Mouse (Mus musculus) 3134 (cell line): ENCODE measurements around the gene Frmd8.

Experiments used
- DNase-seq: peaks from one replicate; pipeline ENCODE4 v3.0.0-alpha.2; 2011; ENCODE audit warnings: low spot score; ENCODE audit not compliant: insufficient read length; ENCODE audit errors: extremely low read depth

Frmd8 gene

DNA sequence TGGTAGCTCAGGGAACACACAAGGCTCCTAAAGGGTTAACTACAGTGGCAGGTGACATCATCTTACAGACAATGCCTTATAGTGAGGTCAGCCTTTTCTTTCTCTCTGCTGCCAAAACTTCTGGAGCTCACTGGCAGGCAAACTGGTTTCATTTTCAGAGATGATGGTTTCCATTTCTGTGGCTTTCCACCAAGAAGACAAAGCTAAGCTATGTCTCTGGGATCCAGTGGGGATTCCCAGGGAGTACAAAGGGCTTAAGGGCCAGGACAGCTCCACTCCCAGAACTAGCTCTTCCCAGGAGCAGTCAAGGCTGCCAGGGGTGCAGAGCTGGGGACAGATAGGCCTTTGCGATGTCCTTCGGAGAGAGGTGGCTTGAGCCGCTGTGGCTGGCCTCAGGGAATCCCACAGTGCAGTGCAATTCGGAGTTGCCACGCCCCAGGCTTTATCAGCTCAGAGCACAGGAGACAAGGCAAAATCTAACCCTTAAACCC lies 23.5 kb downstream of the Frmd8 start:
- peak; percentile 57 for DNase-seq

DNA sequence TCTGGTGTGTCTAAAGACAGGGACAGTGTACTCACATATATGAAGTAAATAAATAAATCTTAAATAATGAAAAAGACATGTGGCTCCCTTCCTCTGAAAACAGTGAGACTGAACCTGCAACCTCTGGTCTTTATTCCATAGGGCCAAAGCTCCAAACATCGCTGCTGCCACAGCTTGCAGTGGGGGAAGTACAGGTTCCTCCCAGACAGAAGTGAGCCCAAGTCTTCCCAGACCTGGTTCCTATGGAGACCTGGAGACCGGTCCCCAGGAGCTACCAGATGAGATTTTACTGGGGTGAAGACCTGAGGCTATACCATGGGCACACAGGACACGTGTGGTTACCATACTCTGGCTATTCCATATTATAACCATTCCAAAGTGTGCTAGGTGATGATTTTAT lies 24.2 kb downstream of the Frmd8 start:
- DNase-seq = no peak

DNA sequence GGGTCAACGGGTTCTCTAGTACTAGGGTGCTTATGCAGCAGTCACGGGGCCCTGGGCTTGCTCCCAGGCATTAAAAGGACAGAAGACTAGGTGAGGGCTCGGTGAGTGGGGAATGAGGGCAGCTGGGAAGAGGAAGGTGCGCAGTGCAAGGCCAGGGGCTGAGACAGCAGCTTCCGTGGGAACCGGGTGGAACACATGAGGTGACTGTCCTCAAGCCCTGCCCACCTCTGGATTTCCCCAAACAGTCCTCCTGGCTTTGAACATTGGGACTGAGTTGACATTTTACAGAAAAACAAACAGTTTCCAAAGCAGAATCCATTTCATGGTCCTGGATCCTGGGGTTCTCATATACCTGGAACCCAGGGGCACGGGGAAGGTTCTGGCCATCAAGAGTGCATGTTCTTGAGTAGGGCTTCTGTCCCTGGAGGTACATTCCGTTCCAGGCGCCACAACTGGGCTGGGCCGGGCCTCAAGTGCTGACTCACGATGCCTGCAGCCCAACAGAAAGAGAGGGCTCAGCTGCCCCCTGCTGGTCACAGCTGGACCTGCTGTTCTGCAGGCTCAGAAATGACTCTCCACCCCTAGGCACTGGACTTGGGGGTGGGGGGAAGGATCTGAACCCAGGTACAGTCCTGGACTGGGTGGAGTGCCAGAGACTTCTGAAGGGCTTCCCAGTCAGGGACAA lies 25.1 kb downstream of the Frmd8 start:
- DNase-seq = peak; percentile 85

DNA sequence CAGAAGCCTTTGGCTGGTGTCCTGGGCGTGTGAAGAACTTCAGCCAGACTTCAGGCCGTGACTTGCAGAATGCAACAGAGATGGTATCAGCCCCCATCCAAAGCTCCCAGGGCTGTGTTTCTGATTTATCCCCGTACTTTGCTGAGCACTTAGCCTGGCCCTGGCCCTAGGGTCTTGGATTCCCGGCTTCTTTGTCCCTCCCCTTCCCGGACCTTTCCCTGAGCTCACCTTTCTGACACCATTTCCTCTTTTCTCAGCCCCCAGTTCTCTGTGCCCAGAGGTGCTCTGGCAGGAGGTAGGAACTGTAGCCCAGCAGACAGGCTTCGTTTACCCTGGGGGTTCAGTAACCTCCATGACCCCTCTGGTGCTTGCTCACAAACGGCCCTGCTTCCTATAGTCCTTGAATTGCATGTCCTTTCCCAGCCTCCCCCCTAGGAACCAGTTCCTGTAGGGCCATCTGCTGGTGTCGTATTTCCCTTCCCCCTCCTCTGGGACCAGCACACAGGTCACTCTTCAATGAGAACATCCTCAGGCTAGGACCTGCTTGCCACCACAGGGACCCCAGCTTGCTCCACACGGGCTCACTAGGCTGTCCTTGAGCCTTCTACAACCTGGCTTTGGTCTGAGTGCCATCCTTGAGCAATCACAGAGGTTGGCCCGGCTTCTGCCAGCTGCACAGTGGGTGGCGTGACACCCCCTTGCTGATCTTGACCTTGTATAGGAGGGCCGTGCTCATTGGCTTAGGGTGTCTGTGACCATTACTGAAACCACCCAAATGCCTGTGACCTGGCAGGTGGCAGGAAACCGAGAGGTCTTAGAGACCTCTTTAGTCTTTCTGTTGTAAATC lies 26.0 kb downstream of the Frmd8 start:
- peak; percentile 81 for DNase-seq

DNA sequence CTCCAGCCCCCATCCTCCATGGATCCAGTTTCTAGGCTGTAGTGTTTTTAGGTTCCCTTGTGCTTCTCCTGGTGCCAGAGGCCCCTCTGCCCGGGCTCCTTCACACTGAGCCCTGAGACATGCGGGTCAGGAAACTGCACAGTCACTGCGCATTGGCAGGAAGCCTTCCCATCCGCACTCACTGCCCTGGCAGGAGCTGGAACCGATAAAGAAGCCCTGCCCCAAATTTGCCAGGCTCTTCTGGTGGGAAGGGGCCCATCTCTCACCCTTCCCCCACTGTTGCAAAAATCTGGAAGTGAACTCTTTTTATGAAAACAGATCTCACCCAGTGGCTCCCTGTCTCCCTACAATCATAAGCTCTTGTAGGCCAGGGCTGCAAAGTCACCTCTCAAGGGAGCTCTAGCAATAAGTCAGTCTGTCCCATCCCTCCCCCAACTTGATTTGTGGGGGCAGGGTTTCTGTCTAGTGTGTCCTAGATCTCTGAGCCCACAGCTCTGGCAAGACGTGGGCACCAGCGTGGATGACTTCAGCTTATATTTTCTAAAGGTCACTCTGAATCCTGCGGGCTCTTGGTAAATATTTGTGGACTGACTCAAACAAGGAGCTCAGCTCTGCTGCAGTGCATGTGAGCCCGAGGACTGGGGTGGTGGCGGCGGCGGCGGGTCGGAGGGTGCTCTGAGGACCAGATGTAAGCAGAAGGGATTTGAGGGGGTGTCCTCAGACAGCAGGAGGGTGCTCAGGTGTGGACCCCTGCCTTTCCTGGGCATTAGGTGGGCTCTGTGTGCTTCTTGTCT lies 26.8 kb downstream of the Frmd8 start:
- peak; percentile 91 for DNase-seq

DNA sequence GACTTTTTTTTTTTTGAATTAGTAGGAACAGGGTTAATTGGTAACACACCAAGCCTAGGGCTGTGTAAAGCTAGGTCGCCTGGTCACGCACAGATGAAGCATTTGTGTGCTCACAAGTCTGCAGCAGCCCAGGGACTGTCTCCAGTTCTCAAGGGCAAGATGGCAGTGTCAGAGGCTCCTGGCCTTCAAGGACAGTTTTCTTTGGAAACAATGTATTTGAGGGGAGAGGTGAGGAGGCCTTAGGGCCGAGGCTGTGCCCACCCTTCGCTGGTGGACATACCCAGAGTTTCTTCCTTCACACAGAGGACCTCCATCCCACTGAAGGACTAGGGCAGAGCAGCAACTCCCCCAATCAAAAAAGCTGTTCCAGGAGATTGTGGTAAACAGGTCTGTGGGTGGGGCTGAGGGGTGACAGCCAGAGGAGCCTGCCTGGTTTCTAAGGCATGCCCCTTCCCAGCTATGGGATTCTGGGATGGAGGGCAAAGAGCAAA lies 27.7 kb downstream of the Frmd8 start:
- peak; percentile 53 for DNase-seq

DNA sequence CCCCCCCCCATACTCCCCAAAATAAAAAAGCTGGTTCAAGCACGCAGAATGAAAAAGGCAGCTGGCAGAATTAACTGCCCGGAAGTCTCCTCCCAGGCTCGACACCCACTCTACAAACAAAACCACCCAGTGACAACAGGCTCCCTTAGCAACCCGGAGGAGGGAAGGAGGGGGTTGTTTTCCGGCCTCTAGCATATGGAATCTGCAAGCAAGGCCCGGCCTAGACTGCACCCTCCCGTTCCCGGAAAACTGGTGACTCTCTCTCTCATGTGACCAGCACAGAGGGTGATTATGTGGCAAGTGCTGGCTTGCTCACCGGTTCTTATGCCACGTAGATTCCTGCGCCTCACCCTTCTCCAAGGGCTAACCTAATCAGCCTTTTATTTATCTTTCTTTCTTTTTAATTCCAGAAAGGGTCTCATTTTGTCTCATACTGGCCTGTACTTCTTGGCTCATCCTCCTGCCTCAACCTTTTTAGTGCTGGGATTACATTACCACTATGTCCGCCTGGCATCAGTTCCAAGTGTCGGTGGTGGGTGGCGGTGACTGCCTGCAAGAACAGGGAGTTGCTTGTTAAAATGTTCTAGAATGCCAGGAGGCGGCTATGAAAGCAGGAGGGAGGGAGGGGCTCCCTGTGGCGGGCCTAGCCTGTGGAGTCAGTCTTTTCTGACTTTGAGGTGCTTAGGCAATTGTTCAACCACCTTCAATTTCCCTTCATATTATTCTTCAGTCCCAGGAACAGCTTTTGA lies 28.3 kb downstream of the Frmd8 start:
- DNase-seq = peak; percentile 87

DNA sequence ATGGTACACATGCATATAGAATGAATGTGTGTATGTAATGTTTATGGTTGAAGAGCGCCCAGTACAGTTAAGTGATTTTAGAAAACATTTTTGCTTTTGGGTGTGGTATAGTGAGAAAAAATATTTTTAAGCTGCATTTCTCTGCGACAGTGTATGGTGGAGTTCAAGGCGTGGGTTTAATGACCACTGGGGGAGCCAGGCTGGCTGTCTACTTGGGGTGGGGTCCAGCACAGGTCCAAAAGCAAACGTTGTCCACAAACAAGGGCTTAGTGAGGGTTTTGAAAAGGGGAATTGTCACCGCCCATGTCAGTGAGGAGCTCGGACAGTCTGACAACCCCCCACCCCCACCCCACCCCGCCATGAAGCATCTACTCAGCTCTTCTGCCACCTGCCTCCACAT lies 28.9 kb downstream of the Frmd8 start:
- DNase-seq = no peak

DNA sequence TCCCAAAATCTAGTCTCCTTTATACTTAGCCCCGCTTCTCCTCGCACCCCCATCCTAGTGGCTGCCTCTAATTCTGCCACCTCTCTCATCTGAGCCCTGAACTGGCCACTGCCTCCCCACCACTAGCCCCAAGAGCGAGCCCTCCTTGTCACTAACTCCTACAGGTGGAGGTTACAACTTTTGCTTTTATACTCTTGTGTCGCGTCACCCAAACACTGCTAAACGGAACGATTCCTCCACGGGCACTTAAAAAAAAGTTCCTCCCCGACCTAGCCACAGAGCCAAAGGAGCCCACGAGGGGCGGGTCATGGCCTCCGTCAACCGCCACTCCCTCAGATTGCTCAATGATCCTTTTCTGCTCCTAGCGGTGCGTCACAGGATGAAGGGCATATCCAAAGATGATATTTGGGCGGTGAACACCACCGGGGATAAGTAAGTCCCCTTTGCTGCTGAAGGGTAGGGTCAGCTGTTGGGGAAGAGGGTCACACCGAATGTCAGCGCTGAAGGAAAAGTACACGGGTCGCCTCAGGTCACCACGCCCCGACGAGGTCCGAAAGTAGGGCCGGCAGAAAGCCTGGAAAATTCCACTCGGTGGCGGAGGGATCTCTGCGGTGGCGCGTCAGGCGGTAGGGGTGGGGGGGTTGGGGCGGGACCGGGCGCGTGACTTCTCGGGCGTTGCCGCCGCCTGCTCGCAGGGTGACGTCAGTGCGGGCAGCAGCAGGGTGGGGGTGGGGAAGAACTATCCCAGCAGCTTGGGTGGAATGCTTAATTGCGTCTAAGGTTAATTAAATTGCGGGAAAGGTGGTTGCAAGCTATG lies 29.5 kb downstream of the Frmd8 start:
- peak; percentile 91 for DNase-seq

DNA sequence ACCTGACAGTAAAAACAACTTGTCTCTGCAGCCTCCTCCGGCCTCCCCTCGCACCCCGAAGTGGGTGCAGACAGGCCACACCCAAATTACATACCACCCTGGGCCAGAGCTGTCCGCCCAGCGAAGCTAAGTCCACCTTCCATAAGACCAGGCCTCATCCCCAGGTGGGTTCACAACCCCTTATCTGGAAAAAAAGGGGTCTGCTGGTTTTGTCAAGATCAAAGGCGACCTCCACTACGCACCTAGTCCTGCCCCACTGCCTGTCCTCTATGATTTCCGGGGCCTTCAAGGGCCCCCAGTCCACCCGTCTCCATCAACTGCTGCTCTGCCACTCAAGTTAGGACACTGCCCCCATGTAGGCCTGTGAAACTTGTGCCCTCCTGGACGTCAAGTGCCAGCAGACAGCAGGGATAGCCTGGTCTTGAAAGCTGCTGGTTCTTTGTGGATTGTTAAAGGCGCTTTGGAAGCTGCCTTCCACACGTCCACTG lies 30.2 kb downstream of the Frmd8 start:
- DNase-seq = peak; percentile 82

DNA sequence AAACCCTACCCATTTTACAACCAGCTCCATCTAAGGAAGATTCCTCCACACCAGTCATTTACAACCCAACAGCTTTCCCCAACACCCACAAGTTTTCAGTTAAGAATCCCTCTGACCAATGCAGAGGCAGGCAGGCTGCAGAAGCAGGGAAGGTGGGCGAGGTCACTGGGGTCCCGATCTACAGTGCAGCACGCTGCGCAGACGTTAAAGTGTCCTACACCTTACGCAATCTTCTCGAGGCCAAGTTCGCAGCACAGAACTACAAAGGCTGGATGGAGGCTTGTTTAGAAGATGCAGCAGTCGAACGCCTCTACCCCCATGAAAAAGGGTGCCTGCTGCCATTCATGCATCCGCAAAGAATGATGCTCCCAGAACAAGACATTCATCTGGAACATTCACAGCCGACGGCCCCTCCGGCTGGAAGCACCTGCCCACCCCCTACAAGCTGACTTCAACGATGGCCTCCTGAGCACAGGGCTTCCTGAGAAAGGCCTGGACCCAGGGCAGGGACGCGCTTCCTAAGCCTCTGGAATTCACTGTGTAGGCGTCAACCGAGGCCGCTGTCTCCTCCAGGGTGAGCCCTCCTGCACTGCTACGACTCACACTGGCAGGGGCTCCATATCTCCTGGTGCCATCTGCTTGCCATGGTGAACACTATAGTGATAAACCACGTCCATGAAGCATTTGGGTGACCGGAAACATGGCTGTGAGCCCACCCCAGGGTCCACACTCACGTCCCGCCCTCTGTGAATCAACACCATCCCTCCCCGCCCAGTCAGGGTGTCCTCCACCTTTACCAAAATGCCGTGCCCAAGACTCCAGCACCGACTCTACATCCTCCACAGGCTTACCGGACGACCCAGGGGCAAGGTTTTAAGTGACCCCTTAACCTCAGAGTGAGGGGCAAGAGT lies 31.0 kb downstream of the Frmd8 start:
- DNase-seq = peak; percentile 78

DNA sequence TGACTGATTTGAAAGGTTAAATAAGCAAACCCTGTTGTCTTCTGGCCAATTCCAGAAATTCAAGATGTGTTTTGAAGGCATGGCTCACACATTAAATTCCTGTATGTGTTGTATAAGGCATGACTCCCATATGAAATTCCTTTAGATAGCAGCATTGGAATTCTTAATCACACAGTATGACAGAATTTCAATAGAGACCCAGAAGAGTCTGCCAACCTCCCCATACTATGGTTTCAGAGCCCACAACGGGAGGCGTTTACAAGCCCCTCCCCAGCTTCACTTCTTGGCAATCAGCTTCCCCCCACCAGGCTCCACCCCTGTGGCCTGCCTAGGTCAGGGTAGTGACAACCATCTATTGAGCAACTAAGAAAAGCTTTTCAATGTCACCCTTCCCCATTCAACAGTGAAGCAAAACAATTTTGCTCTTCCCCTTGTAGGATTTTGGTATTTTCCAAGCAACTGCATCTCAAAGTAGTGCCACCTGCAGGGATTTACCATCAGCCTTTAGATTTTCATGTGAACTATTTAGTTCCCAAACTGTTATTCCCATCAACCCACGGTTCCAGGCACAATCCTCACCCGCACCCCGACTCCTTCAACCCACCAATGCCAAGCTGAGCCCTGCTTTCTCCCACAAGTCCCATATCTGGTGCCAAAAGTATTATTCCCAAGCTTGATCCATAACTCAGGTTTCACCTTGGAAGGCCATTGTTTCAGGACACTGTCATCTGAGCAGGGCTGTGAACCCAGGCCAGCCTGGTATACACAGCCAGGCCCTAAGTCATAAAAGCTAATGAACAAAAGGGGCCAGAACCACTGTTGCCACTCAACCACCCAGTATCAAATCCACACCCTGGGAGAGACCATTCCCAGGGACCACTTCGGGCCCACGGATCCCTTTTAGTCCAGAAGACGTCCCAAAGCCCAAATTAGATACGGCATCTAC lies 32.0 kb downstream of the Frmd8 start:
- DNase-seq = peak; percentile 63

DNA sequence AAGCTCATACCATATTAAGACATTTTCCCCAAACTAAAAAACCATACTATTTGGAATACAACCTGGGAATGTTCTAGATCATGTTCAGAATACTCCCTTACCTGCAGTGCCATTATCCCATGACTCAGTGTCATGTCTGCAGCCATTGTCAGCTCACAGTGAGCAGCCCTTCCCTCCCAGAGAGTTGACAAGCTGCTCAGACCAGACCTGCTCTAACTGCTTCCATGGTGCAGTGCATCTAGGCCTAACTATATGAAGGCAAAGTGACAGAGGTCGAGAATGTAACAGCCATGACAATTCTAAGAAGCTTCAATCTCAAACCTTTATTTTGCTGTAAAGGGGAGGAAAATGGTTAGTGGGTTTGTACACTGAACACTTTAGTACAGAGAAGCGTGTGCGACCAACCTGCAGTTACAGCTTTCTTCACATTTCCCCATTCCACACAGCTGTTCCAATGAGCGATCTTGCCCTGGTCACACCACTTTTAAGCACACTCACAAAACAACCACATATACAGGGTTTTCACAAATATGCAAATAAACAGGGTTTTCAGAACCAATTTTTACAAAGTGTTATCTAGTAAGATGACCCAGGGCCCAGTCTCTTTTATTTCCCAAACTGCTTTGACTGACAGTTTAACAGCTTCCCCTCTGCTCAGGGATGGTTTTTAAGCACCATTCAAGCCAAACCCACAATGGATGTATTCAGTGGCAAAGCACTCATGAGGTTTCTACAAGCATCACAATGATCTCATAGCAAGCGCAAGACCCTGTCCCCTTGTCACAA lies 32.9 kb downstream of the Frmd8 start:
- peak; percentile 60 for DNase-seq

DNA sequence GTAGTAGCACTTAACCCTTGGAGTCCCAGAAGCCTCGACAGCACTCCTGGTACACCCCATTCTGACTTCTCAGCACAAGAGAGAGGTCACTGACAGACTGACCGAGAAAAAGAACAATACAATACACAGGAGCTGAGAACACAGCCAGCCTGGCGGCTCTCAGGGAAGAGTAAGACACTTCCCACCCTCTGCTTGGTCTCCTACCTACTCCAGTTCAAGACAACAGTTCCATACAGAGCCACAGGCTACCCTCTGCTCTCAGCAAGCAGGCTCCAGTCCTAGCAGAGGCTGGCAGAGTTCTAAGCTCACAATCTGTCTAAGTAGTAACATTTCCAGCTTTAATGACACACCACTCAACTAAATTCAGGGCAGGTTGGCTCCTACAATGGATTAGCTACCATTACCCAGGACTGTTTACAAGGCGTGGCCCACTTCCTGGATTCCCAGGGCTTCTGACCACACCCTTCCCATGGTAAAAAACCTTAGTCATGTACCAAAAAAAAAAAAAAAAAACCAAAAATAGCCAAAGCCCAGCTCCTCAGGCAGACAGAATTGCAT lies 33.6 kb downstream of the Frmd8 start:
- peak; percentile 57 for DNase-seq

DNA sequence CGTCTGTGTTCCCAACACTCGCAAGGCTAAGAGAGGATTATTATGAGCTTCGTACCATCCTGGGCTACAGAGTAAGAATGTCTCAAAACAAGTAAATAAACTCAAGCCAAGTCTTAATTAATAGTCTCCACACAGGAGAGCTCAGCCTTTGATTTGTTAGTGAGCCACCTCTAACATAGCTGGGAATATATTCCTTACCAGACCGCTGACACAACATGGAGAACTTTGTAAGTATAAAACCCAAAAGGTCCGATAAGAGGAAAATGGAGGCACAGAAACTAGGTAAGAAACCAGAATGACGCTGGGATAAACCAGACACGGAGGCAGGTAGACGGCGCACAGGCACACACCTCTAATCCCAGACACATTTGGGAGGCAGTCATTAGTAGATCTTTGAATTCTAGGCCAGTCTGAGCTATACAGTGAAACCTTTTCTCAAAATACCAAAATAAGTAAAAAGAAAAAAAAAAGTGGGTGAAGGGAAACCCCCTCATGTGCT lies 34.1 kb downstream of the Frmd8 start:
- DNase-seq = no peak
